Mouse (Mus musculus): Measurements from ENCODE around the gene Appbp2.

The Appbp2 gene

DNA sequence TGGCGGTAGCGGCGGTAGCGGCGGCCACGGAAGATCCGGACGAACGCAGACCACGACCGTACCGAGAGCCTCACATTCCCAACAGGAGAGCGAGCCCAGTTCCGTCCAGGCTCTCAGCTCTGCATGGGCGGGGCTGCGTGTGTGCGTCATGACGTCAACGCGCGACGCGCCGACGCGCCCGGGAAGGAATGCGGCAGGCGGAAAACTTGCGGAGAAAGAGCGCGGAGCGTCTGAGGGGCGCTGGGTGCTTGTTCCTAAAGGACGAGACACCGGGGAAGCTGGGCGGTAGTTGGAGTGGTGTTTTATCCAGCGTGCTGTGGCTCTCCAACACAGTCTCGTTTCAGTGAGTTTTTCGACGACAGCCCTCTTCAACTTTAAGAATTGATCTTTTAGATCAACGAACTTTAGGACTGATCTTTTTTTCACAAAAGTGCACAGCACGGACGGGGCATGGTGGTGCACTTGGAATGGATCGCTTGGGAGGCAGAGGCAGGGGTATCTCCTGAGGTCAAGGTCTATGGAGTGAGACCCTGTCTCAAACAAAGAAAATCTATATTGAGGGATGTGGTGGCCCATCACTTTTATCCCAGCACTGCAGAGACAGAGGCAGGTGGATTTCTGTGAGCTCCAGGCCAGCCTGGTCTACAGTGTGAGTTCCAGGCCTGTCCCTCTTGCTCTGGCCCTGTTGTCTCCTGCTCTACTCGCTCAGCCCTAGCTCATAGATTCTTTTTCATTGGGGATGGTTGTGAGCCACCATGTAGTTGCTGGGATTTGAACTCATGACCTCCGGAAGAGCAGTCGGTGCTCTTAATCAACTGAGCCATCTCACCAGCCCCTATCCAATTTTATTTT lies at the start of gene Appbp2:
Appbp2 (minus strand) TSS at position 141 of the 852 bp plus-strand sequence.
- peak; percentile 94 for DNase-seq (ENCODE audit: low read depth)

- DNase-seq (ENCODE audit: low read depth), result no peak
Measured at GRCm38 (mm10) chr11:85281219-85281878, 46.4 kb upstream of the Appbp2 start.

DNA sequence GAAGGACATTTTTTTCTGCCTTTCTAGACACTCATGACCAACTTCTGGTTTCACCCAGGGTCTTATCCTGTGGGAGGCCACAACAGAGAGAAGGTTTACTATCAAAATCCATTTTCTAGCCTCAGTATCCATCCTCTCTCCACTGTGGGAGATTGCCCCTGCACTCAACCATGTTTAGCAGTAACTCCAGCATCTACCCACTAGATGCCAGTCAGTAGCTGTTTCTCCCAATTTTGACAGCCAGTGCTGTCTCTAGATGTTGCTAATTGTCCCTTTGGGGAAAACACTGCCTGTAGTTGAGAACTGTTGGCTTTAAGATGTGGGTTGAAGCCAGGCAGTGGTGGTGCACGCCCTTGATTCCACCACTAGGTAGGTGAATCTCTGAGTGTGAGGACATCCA lies 43.2 kb upstream of the Appbp2 start:
- DNase-seq (ENCODE audit: low read depth), result no peak

DNA sequence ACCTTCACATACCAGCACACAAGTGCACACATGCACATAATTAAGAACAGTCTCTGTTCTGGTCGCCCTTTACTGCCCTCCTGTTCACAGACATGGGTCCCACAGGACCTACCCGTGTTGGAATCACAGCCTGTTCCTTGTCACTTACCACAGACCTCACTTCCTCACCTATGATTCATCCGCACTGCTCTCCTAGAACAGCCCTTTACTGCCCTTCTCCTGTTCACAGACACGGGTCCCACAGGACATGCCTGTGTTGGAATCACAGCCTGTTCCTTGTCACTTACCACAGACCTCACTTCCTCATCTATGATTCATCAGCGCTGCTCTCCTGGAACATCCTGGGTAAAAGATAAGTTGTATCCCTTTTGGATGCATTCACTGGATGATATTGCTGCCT lies 42.7 kb upstream of the Appbp2 start:
- no peak for DNase-seq (ENCODE audit: low read depth)

DNA sequence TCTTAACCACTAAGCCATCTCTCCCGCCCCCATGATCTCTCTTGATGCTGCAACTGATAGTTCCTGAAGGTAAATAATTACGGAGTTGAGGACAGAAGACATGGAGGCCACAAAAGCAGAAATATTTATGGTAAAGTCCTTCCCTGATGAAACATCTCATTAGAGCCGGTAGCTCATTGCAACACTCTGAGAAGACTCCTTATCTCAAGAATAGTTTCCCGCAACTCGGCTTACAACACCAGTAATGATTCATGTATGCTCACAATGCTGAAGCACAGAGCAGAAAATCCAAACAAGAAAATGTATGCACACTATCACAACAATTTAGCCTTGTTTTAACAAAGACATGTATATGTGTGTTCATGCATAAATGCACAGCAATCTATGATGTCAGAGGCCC lies 40.2 kb upstream of the Appbp2 start:
- DNase-seq (ENCODE audit: low read depth), result no peak

DNA sequence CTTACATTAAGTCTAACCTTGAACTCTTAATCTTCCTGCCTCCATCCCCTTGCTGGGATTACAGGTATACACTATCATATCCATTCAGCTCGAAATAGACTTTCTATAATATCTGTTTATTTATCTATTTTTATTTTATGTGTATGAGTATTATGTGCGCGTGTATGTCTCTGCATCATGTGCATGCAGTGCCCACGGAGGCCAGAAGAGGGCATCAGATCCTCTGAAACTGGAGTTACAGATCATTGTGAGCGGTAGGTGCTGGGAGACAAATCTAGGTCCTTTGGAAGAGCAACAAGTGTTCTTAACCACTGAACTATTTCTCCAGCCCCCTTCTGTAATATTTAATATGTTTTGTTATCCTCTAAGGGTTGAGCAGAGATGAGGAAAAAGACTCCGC lies 38.4 kb upstream of the Appbp2 start:
- DNase-seq (ENCODE audit: low read depth), result peak; percentile 45

- DNase-seq (ENCODE audit: low read depth), result peak; percentile 80
Measured at GRCm38 (mm10) chr11:85270631-85271030, 35.7 kb upstream of the Appbp2 start.

GRCm38 (mm10) chr11:85267393-85267792 lies 32.5 kb upstream of the Appbp2 start:
- no peak for DNase-seq (ENCODE audit: low read depth)

- no peak for DNase-seq (ENCODE audit: low read depth)
Measured at GRCm38 (mm10) chr11:85264635-85265034, 29.7 kb upstream of the Appbp2 start.

- DNase-seq (ENCODE audit: low read depth), result peak; percentile 87
Measured at GRCm38 (mm10) chr11:85261192-85261591, 26.3 kb upstream of the Appbp2 start.

- no peak for DNase-seq (ENCODE audit: low read depth)
Measured at GRCm38 (mm10) chr11:85258966-85259365, 24.0 kb upstream of the Appbp2 start.

GRCm38 (mm10) chr11:85255471-85256027 lies 20.6 kb upstream of the Appbp2 start:
- no peak for DNase-seq (ENCODE audit: low read depth)

GRCm38 (mm10) chr11:85253641-85254040 lies 18.7 kb upstream of the Appbp2 start:
- no peak for DNase-seq (ENCODE audit: low read depth)

DNA sequence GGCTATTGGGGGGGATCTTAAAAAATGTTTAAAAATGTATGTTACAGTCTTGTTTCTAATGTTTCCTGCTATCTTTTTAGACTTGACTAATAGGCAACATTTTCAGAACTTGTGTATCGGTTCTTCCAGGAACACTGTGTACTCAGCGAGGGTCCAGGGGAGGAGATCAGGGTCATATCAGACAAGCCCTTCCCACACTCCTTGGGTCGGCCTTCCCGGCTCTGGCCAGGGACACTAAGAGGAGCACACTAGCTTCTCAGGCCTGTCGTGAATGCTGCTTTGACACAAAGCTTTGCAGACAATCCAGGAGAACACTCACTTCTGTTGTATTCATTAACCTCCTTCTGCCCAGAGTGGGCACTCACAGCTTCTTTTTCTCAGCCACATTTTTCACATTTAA lies 18.1 kb upstream of the Appbp2 start:
- DNase-seq (ENCODE audit: low read depth), result no peak

- DNase-seq (ENCODE audit: low read depth), result no peak
Measured at GRCm38 (mm10) chr11:85251955-85252354, 17.0 kb upstream of the Appbp2 start.

- DNase-seq (ENCODE audit: low read depth), result no peak
Measured at GRCm38 (mm10) chr11:85250467-85250866, 15.5 kb upstream of the Appbp2 start.

DNA sequence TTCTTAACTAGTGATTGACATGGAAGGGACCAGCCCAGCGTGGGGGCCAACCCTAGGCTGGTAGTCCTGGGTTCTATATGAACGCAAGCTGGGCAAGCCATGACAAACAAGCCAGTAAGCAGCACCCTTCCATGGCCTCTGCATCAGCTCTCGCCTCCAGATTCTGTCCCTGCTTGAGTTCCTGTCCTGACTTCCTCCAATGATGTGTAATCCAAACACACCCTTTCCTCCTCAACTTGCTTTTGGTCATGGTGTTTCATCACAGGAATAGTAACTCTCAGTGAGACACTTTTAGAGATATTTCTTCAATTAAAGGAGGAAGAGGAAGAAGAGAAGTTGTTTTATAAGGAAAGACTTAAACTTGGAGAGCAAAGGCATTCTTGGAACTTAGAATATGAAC lies 14.4 kb upstream of the Appbp2 start:
- DNase-seq (ENCODE audit: low read depth), result no peak

DNA sequence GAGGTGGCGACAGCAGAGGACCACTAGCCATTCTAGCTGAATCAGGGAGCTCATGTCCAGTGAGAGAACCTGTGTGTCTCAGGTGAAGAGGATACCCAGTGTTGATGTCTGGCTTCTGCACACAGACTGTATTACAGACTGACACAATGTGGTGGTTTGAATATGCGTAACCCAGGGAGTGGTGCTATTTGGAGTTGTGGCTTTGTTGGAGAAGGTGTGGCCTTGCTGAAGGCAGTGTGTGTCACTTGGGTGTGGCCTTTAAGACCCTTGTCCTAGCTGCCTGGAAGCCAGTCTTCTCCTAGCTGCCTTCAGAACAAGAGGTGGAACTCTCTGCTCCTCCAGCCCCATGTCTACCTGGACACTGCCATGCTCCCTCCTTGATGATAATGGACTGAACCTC lies 13.2 kb upstream of the Appbp2 start:
- no peak for DNase-seq (ENCODE audit: low read depth)

DNA sequence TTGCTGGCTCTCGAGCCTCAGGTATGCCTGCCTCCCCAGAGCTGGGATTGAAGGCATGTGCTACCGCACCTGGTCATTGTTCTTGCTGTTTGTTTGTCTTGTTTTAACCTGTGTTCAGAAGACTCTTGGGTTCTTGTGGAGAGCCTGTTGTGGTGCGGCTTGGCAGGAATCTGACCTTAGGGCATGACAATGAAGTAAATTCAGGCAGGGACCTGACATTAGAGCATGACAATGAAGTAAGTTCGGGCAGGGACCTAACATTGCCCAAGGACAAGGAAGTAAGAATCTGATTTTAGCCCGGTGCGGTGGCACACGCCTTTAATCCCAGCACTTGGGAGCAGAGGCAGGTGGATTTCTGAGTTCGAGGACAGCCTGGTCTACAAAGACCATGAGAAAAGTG lies 6.3 kb upstream of the Appbp2 start:
- DNase-seq (ENCODE audit: low read depth), result no peak

DNA sequence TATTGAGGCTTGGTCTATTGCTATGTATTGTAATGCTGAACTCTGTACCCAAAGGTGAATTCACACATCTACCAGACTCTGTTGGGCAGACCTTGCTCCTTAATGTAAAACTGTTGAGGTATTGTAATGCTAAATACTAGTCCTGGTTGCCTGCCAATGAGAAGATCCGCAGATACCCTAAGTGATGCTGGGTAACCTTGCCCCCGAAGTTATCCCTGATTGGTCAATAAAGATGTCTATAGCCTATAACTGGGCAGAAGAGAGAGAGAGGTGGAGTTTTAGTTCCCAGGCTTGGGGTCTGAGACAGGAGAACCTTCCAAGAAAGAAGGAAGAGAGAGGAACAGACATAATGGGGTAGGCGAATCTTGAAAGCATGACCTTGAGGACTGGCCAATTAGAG lies 5.3 kb upstream of the Appbp2 start:
- DNase-seq (ENCODE audit: low read depth), result no peak

- peak; percentile 94 for DNase-seq (ENCODE audit: low read depth)
Measured at GRCm38 (mm10) chr11:85234363-85234989, 454 bp downstream of the Appbp2 start.

- peak; percentile 35 for DNase-seq (ENCODE audit: low read depth)
Measured at GRCm38 (mm10) chr11:85233676-85234210, 1.2 kb downstream of the Appbp2 start.

Measured in induced T-regulatory cell, adult 2 months (primary cell).